Mouse (Mus musculus): ENCODE measurements at regions not wholly inside any gene's neighbourhood (a gene's known extent, or its start where the extent isn't known, plus 50 kb on each side); places are given as distances from the start of the nearest gene placed in this dataset.

GRCm38 (mm10) chr19:15448989-15449388, 498.1 kb downstream of the Psat1 start:
- no peak for ATAC-seq (ENCODE audit: low FRiP score)
- Histone ChIP-seq H3K4me3 (replicated peaks) (no peak overlapping the region), H3K4me1 (no peaks in the 10 kb centered on the region), H3K4me2 (no peak overlapping the region), H3K9me3 (replicated peaks) (no peaks in the 10 kb centered on the region), H3K27ac (replicated peaks) (no peak overlapping the region), H3K36me3 (no peaks in the 10 kb centered on the region), H3K27me3 (replicated peaks) (no peaks in the 10 kb centered on the region), H3K9ac (replicated peaks) (no peak overlapping the region)
- 73% methylated on average over 5 of the region's 5 CpGs for WGBS

DNA sequence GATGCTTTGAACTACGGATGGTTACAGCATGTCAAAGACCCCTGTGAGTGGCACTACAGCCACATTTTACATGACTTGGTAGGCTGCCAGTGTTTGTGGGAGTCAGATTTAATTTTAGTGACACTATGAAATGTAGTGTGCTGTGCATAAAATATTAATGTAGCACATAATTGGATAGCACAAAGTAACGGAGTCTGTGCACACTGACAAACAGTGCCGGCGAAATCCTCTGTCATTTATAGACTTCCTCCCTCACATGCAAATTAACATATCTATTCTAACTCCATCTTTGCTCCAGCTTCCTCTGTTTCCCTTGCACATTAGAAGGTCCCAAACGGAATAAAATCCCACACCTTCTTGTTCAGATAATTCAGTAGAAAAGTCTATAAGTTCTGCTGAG, 515.3 kb downstream of the Psat1 start:
- no peak overlapping the region for H3K4me3 ChIP-seq (replicated peaks)
- no peaks in the 10 kb centered on the region for H3K4me1 ChIP-seq
- H3K9me3 ChIP-seq (replicated peaks): no peaks in the 10 kb centered on the region
- WGBS: 65% methylated on average over 5 of the region's 5 CpGs
- H3K9ac ChIP-seq (replicated peaks): no peak overlapping the region
- no peaks in the 10 kb centered on the region for H3K27me3 ChIP-seq (replicated peaks)
- no peaks in the 10 kb centered on the region for H3K36me3 ChIP-seq
- H3K27ac ChIP-seq (replicated peaks): no peak overlapping the region
- no peak overlapping the region for H3K4me2 ChIP-seq
- ATAC-seq (ENCODE audit: low FRiP score): no peak; the same call in 1 of the 2 replicates

- H3K4me2 ChIP-seq: no peak overlapping the region
- no peak overlapping the region for H3K27ac ChIP-seq (replicated peaks)
- no peaks in the 10 kb centered on the region for H3K9me3 ChIP-seq (replicated peaks)
- no peaks in the 10 kb centered on the region for H3K4me1 ChIP-seq
- 71% methylated on average over 3 of the region's 3 CpGs for WGBS
- H3K36me3 ChIP-seq: no peaks in the 10 kb centered on the region
- no peak overlapping the region for H3K9ac ChIP-seq (replicated peaks)
- ATAC-seq (ENCODE audit: low FRiP score): no peak
- no peaks in the 10 kb centered on the region for H3K27me3 ChIP-seq (replicated peaks)
- H3K4me3 ChIP-seq (replicated peaks): no peak overlapping the region
Observed at GRCm38 (mm10) chr19:15421311-15421710, 525.8 kb downstream of the Psat1 start.

DNA sequence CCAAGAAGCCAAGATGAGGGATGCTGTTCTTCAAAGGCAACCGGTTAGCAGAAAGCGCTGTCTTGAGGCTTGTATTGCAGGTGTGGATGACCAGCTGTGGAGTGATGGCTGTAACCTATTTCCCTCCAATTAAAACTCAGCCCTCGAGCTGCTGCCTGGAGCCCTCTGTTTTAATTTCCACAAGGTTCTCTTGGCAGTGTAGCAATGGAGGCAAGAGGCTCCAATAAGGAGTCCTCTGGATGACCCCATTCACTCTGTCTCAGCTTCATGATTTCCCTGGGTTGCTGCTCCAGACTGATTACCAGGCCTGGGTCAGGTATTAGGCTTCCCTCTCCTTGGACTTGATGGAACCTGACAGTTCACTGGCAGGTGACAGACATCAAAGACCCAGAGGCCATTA, 548.5 kb downstream of the Psat1 start:
- H3K4me2 ChIP-seq: no peak overlapping the region
- H3K4me1 ChIP-seq: no peaks in the 10 kb centered on the region
- no peaks in the 10 kb centered on the region for H3K27me3 ChIP-seq (replicated peaks)
- WGBS: 79% methylated on average over 3 of the region's 3 CpGs
- H3K9me3 ChIP-seq (replicated peaks): no peaks in the 10 kb centered on the region
- ATAC-seq (ENCODE audit: low FRiP score): no peak
- H3K4me3 ChIP-seq (replicated peaks): no peak overlapping the region
- no peaks in the 10 kb centered on the region for H3K36me3 ChIP-seq
- no peak overlapping the region for H3K27ac ChIP-seq (replicated peaks)
- H3K9ac ChIP-seq (replicated peaks): no peak overlapping the region

DNA sequence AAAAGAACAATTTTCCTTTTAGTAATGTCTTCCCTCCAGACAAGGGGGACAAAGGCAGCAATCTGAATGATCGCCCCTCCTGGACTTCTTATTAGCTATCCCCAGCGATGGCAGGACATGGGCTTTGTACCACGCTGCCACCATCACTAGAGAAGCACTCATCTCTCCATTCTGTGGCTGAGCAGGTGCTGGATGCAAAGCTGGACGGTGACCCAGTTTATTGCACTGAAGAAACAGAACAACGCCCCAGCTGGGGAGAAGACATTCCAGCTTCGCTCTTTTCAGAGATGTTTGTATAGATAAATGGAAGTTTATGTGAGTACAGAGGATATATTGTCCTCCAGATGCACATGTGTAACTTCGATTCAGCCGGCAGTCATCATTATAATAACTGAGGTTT, 575.5 kb downstream of the Psat1 start:
- no peak for ATAC-seq (ENCODE audit: low FRiP score)
- Histone ChIP-seq H3K4me1 (0 out of 2 replicates have a peak, but pooled peaks cover 3% of the 10 kb centered on the region), H3K27ac (replicated peaks) (no peak overlapping the region), H3K27me3 (replicated peaks) (no peaks in the 10 kb centered on the region), H3K9ac (replicated peaks) (no peak overlapping the region), H3K4me3 (replicated peaks) (no peak overlapping the region), H3K36me3 (no peaks in the 10 kb centered on the region), H3K4me2 (no peak overlapping the region), H3K9me3 (replicated peaks) (no peaks in the 10 kb centered on the region)
- 51% methylated on average over 8 of the region's 8 CpGs for WGBS

- no peaks in the 10 kb centered on the region for H3K9me3 ChIP-seq (replicated peaks)
- H3K4me2 ChIP-seq: no peak overlapping the region
- no peaks in the 10 kb centered on the region for H3K27me3 ChIP-seq (replicated peaks)
- no peaks in the 10 kb centered on the region for H3K36me3 ChIP-seq
- WGBS: 62% methylated on average over 2 of the region's 2 CpGs
- ATAC-seq (ENCODE audit: low FRiP score): no peak
- no peak overlapping the region for H3K4me3 ChIP-seq (replicated peaks)
- no peak overlapping the region for H3K9ac ChIP-seq (replicated peaks)
- no peak overlapping the region for H3K27ac ChIP-seq (replicated peaks)
- 0 out of 2 replicates have a peak, but pooled peaks cover 3% of the 10 kb centered on the region for H3K4me1 ChIP-seq
Observed at GRCm38 (mm10) chr19:15366951-15367350, 580.2 kb downstream of the Psat1 start.

DNA sequence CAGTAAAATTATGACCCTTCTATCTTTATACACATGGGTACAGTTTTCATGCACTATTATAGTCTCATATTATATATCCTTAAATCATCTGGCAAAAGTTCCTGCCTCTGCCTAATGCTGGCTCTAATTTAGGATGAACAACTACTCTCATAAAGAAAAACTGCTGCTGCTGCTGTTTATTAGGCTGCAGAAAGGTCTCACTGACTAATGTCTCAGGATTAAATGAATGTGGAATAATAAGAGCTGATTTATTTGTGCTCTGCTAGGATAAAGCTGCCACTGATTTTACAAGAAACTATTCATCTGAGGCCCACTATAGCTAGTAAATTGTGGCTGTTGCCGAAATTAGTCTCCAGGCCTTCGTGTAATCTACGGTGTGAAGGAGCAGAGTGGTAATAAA, 590.0 kb downstream of the Psat1 start:
- peak; percentile 57 for ATAC-seq (ENCODE audit: low FRiP score)
- 14% methylated on average over 3 of the region's 3 CpGs for WGBS
- no peaks in the 10 kb centered on the region for H3K27me3 ChIP-seq (replicated peaks)
- H3K4me2 ChIP-seq: no peak overlapping the region
- no peak overlapping the region for H3K9ac ChIP-seq (replicated peaks)
- H3K4me1 ChIP-seq: no peaks in the 10 kb centered on the region
- H3K9me3 ChIP-seq (replicated peaks): no peaks in the 10 kb centered on the region
- H3K27ac ChIP-seq (replicated peaks): no peak overlapping the region
- H3K36me3 ChIP-seq: no peaks in the 10 kb centered on the region
- no peak overlapping the region for H3K4me3 ChIP-seq (replicated peaks)

GRCm38 (mm10) chr19:15348356-15348755, 598.8 kb downstream of the Psat1 start:
- no peaks in the 10 kb centered on the region for H3K27me3 ChIP-seq (replicated peaks)
- no peak overlapping the region for H3K4me2 ChIP-seq
- H3K36me3 ChIP-seq: no peaks in the 10 kb centered on the region
- H3K9me3 ChIP-seq (replicated peaks): no peaks in the 10 kb centered on the region
- no peaks in the 10 kb centered on the region for H3K4me1 ChIP-seq
- no peak for ATAC-seq (ENCODE audit: low FRiP score)
- 96% methylated on average over 3 of the region's 3 CpGs for WGBS
- no peak overlapping the region for H3K9ac ChIP-seq (replicated peaks)
- H3K4me3 ChIP-seq (replicated peaks): no peak overlapping the region
- no peak overlapping the region for H3K27ac ChIP-seq (replicated peaks)

DNA sequence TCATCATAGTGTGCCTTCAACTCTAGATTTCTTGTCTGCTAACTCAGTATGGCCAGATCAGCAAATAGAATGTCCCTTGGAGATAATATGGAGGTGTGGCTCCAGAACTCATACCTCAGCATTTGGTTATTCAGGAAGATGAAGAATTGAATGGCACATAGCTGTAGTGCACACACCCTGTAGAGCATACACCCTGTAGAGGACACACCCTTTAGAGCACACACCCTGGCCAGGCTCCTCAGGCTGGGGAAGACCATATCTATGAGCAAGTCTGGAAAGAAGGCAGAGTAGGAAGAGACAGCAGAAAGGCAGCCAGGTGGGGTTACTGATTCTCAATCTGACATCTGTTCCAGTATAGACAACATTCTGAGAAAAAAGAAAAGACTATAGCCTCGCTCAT, 604.9 kb downstream of the Psat1 start:
- WGBS: 97% methylated on average over 1 of the region's 1 CpGs
- Histone ChIP-seq H3K4me3 (replicated peaks) (no peak overlapping the region), H3K27ac (replicated peaks) (no peak overlapping the region), H3K4me1 (peaks cover 18% of the 10 kb centered on the region), H3K9me3 (replicated peaks) (no peaks in the 10 kb centered on the region), H3K9ac (replicated peaks) (no peak overlapping the region), H3K36me3 (no peaks in the 10 kb centered on the region), H3K27me3 (replicated peaks) (0 out of 2 replicates have a peak, but pooled peaks cover 6% of the 10 kb centered on the region), H3K4me2 (no peak overlapping the region)
- no peak for ATAC-seq (ENCODE audit: low FRiP score)

- Histone ChIP-seq H3K4me3 (replicated peaks) (no peak overlapping the region), H3K27ac (replicated peaks) (0 out of 2 replicates have a peak overlapping the region, but pooled peaks have one; percentile 19), H3K9ac (replicated peaks) (no peak overlapping the region)
Observed at GRCm38 (mm10) chr19:15340305-15340983, 606.7 kb downstream of the Psat1 start.

DNA sequence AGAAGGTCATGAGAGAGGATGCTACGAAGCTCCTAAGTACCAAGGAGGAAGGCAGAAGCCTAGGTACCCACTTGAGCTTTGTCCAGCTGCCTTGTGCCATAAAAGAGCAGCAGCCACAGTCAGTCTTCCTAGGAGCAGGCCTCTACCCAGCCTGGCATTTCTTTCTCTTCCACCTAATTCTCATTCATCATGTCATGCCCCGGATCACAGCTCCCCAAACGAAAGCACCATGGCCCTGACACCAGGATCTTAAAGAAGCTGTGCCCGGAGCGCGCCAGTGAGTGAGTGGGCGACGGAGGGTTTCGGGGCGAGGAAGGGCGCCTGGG, 607.2 kb downstream of the Psat1 start:
- Histone ChIP-seq H3K4me3 (replicated peaks) (no peak overlapping the region), H3K36me3 (no peaks in the 10 kb centered on the region), H3K9ac (replicated peaks) (no peak overlapping the region), H3K4me2 (peak overlapping the region; percentile 48), H3K4me1 (peaks cover 18% of the 10 kb centered on the region), H3K27ac (replicated peaks) (0 out of 2 replicates have a peak overlapping the region, but pooled peaks have one; percentile 19), H3K9me3 (replicated peaks) (no peaks in the 10 kb centered on the region), H3K27me3 (replicated peaks) (0 out of 2 replicates have a peak, but pooled peaks cover 6% of the 10 kb centered on the region)
- peak; percentile 43; the same call in 1 of the 2 replicates for ATAC-seq (ENCODE audit: low FRiP score)
- 15% methylated on average over 11 of the region's 11 CpGs for WGBS

More at GRCm38 (mm10) chr19:15340305-15340983, 606.7 kb downstream of the Psat1 start:
- WGBS: 6% methylated on average over 19 of the region's 19 CpGs
- Histone ChIP-seq H3K4me2 (peak overlapping the region; percentile 48), H3K4me1 (peaks cover 18% of the 10 kb centered on the region), H3K9me3 (replicated peaks) (no peaks in the 10 kb centered on the region), H3K36me3 (no peaks in the 10 kb centered on the region), H3K27me3 (replicated peaks) (0 out of 2 replicates have a peak, but pooled peaks cover 6% of the 10 kb centered on the region)
- peak; percentile 83 for ATAC-seq (ENCODE audit: low FRiP score)

- Histone ChIP-seq H3K36me3 (no peaks in the 10 kb centered on the region), H3K9ac (replicated peaks) (no peak overlapping the region), H3K27ac (replicated peaks) (no peak overlapping the region), H3K9me3 (replicated peaks) (0 out of 2 replicates have a peak, but pooled peaks cover 3% of the 10 kb centered on the region), H3K4me1 (no peaks in the 10 kb centered on the region), H3K27me3 (replicated peaks) (no peaks in the 10 kb centered on the region), H3K4me2 (no peak overlapping the region), H3K4me3 (replicated peaks) (no peak overlapping the region)
- WGBS: 83% methylated on average over 3 of the region's 3 CpGs
- ATAC-seq (ENCODE audit: low FRiP score): no peak
Observed at GRCm38 (mm10) chr19:15330155-15330554, 617.0 kb downstream of the Psat1 start.

Measured in neural tube, embryonic 15.5 days (tissue).